Mouse (Mus musculus): ENCODE results near the gene Mtfr1l. TPM values are rescaled to one million over a fixed set of nuclear protein-coding genes. Genes with fewer than 3 reads are reported as not detected.
A peak's percentile ranks its signal among the peaks of the same experiment; 100 is the strongest.
"Not testable (repeated sequence)": the region's sequence is repeated elsewhere in the genome, so short reads cannot be mapped to it uniquely, and the experiment has no call there.

Gene Mtfr1l
- total RNA-seq, 2 experiments from 2014 or later = 60.2 to 60.7 TPM

GRCm38 (mm10) chr4:134496595-134497210 is 38.5 kb downstream of the Mtfr1l start, which contains the start of gene Paqr7:
Gene Paqr7, plus strand, starts transcription at chr4:134496697.
- intact Hi-C loops (cut with DNase I) = no loop called here
- peak; percentile 84 to 88 for DNase-seq (ENCODE audit: low spot score in 2 of 2)

- DNase-seq (ENCODE audit: low spot score in 2 of 2) = no peak
- intact Hi-C loops (cut with DNase I) = no loop called here
Observed at GRCm38 (mm10) chr4:134495546-134495923, 39.7 kb downstream of the Mtfr1l start.

GRCm38 (mm10) chr4:134494780-134495545 is 40.2 kb downstream of the Mtfr1l start:
- no peak for DNase-seq (ENCODE audit: low spot score in 2 of 2)
- intact Hi-C loops (cut with DNase I) = no loop called here

DNA sequence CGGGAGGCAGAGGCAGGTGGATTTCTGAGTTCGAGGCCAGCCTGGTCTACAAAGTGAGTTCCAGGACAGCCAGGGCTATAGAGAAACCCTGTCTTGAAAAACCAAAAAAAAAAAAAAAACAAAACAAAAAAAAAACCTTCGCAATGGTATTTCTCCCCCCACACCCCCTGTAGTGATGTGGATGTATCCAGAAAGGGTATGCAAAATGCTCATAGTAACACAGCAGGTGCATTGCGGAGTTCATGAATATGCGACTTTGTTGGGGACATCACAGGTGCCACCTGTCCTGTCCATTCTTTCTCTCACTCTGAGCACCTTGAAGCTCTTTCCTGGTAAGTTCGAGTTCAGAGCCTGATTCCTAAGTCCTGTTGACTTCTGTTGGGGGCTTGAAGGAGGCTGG is 41.0 kb downstream of the Mtfr1l start:
- intact Hi-C loops (cut with DNase I) = not testable (repeated sequence)

DNA sequence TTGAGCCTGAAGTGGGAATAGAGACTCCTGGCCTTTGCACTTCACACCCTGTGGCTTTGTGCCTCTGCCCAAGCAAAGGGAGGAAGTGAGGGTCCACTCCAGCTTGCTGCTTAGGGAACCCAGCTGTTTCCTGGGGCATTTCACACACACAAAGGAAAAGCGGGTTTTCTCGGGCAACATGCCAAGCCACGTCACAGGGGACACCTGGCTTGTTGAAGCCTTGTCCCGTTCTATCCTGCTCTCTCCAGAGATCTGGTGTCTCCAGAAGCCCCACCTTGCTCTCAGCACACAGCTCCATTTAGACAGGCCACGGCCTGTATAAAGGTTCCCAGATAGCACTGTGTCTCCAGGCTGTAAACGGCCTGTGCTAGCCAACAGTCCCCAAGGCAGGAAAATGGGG is 43.5 kb downstream of the Mtfr1l start:
- intact Hi-C loops (cut with DNase I) = no loop called here
- no peak for DNase-seq (ENCODE audit: low spot score in 2 of 2)

More for the DNA sequence above, 41.0 kb downstream of the Mtfr1l start:
- DNase-seq (ENCODE audit: low spot score in 2 of 2) = not testable (repeated sequence)

- no peak for DNase-seq (ENCODE audit: low spot score in 2 of 2)
- intact Hi-C loops (cut with DNase I) = loop anchor here (10.0 kb wide), 2 partner anchors 205 to 235 kb away; partner anchors contain the start of genes Grrp1 and Pdik1l
Observed at GRCm38 (mm10) chr4:134489986-134490665, 45.1 kb downstream of the Mtfr1l start.

- no peak for DNase-seq (ENCODE audit: low spot score in 2 of 2)
- intact Hi-C loops (cut with DNase I) = loop anchor here (10.0 kb wide), 2 partner anchors 203 to 233 kb away; partner anchors contain the start of genes Grrp1 and Pdik1l
Observed at GRCm38 (mm10) chr4:134488211-134488610, 47.0 kb downstream of the Mtfr1l start.

GRCm38 (mm10) chr4:134485151-134485900 is 49.9 kb downstream of the Mtfr1l start:
- DNase-seq (ENCODE audit: low spot score in 2 of 2) = no peak
- intact Hi-C loops (cut with DNase I) = loop anchor here (10.0 kb wide), 2 partner anchors 201 to 231 kb away; partner anchors contain the start of genes Grrp1 and Pdik1l

DNA sequence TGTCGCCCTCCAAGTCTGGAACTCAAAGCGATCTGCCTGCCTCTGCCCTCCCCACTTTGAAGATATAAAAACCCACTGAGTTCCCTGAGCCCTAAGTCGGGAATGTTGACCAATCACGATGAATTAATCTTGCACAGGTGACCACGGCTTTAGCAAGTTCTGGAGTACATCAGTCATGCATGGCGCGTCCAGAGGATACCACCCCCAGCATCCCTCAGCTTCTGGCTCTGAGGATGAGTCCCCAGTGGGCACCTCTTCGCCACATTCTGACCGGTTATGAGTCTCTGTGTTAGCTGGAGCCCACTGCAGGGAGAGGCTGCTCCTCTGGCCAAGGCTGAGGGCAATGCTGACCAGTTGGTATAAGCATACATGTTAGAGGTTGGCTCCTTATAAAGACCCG is 51.0 kb downstream of the Mtfr1l start:
- no peak for DNase-seq (ENCODE audit: low spot score in 2 of 2)

DNA sequence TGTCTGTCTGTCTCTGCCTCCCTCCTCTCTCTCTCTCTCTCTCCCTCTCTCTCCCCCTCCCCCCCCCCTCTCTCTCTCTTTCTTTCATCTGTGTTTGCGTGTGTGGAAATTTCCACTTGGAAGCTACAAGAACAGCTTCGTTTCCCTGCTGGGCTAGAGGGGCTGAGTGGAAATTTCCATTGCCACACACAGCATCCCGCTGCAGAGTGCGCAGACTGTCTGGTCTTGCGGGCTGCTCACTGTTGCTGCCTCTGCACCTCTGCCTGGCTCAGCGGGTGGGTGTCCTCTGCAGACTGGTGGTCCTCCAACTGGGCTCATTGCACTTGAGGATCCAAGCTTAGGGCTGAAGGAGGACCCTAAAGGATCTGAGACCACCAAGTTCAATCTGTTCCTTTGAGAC is 51.5 kb downstream of the Mtfr1l start:
- peak; percentile 70 to 86 for DNase-seq (ENCODE audit: low spot score in 2 of 2)
- intact Hi-C loops (cut with DNase I) = loop anchor here (10.0 kb wide), 2 partner anchors 199 to 229 kb away; partner anchors contain the start of genes Grrp1 and Pdik1l

More for the DNA sequence above, 51.0 kb downstream of the Mtfr1l start:
- intact Hi-C loops (cut with DNase I) = loop anchor here (10.0 kb wide), 2 partner anchors 199 to 229 kb away; partner anchors contain the start of genes Grrp1 and Pdik1l

DNA sequence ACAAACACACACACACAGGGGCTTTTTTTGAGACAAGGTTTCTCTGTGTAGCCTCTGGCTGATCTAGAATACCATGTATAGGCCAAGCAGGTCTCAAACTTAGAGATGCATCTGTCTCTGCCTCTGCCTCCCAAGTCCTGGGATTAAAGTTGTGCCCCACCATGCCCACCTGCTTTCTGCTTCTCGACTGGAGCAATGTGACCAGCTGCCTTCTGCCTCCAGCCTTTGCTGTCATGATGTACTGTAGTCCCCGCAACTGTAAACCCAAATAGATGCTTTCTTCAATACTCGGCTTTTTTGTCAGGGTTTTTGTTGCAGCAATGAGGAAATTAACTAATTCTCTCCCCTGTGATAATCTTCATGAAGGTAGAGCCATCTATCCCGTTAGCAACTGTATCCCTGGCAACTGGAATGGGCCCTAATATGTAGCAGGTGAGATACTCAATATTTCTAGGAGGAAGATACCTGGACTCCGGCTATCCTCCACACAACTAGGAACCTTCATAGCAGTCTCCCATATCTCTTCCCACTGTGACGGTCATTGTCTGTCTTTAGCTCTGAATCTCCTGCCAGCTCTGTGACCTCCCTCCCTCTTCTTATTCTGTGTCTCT is 52.0 kb downstream of the Mtfr1l start:
- intact Hi-C loops (cut with DNase I) = loop anchor here (10.0 kb wide), 2 partner anchors 198 to 228 kb away; partner anchors contain the start of genes Grrp1 and Pdik1l
- no peak for DNase-seq (ENCODE audit: low spot score in 2 of 2)

- intact Hi-C loops (cut with DNase I) = loop anchor here (10.0 kb wide), 2 partner anchors 198 to 228 kb away; partner anchors contain the start of genes Grrp1 and Pdik1l
Observed at GRCm38 (mm10) chr4:134482442-134482841, 52.7 kb downstream of the Mtfr1l start.

DNA sequence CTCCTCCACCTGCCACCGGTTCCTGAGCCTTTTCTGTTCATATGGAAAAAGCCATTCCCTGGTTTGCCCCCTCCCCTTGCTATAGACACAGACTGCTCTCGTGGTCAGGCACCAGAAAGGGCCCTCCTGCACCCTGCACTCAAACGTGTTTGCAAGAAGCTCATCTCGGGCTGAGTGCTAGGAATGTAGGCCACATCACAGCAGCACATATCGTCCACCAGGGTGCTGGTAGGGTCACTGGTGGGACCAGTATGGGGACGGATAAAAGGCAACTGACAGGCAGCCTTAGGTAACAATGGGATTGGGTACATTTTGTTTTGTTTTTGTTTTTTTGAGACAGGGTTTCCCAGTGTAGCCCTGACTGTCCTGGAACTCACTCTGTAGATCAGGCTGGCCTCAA is 53.9 kb downstream of the Mtfr1l start:
- intact Hi-C loops (cut with DNase I) = loop anchor here (10.0 kb wide), 2 partner anchors 196 to 226 kb away; partner anchors contain the start of genes Grrp1 and Pdik1l
- DNase-seq (ENCODE audit: low spot score in 2 of 2) = no peak

More at GRCm38 (mm10) chr4:134482442-134482841, 52.7 kb downstream of the Mtfr1l start:
- no peak for DNase-seq (ENCODE audit: low spot score in 2 of 2)

- intact Hi-C loops (cut with DNase I) = loop anchor here (10.0 kb wide), 2 partner anchors 196 to 226 kb away; partner anchors contain the start of genes Grrp1 and Pdik1l
- DNase-seq (ENCODE audit: low spot score in 2 of 2) = peak; percentile 74 to 75
Observed at GRCm38 (mm10) chr4:134480864-134481263, 54.3 kb downstream of the Mtfr1l start.

DNA sequence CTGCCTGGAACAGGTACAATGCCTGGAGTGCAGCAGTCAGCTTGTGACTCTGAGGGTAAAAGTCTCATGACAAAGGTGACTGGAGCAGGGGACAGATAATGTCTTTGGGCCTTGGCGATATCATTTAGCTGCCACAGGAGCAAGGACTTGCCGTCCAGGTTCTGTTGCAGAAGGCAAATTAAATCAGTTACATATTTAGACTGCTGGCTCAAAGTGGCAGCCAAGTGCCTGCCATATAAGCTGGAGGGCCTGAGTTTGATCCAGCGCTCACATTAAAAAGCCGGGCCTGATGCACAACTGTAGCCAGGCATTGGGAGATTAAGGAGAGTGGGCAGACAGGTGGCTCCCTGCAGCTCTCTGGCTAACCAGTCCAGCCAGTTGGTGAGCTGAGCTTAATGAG is 55.3 kb downstream of the Mtfr1l start:
- intact Hi-C loops (cut with DNase I) = loop anchor here (10.0 kb wide), 2 partner anchors 195 to 225 kb away; partner anchors contain the start of genes Grrp1 and Pdik1l
- no peak for DNase-seq (ENCODE audit: low spot score in 2 of 2)

GRCm38 (mm10) chr4:134478031-134478430 is 57.2 kb downstream of the Mtfr1l start:
- intact Hi-C loops (cut with DNase I) = loop anchor here (1.0 kb wide), 1 partner anchor 82 kb away; the partner anchor contains the start of gene Pafah2
- DNase-seq (ENCODE audit: low spot score in 2 of 2) = peak; percentile 88 to 95

- intact Hi-C loops (cut with DNase I) = no loop called here
- peak in 1 of 2 experiments; percentile 16 for DNase-seq (ENCODE audit: low spot score in 2 of 2)
Observed at GRCm38 (mm10) chr4:134476899-134477298, 58.3 kb downstream of the Mtfr1l start.
